24 mouse cellular contexts compared by ENCODE assay signal in genomic region chr3:62395368-62395767, GRCm38 (mm10). TPM values are rescaled to one million over a fixed set of nuclear protein-coding genes. Genes with fewer than 3 reads are reported as not detected.
DNase-seq lines count a peak whose midpoint lies in the region; ATAC-seq lines count a peak whose summit lies in the region.
"Had no signal": no experiment of that assay in that cellular context is flagged by ENCODE, and none has a peak within 500 bp of the region (broad histone marks: within the 10 kb centered on the region; RNA-seq: fewer than 3 reads in every experiment).

No protein-coding gene starts in this region.

- H3K27ac ChIP-seq in kidney, embryonic 16.5 days (ENCODE audit: low read length): peak overlapping the region; percentile 46; the same call in 1 of the 2 replicates
- peak overlapping the region; percentile 67; the same call in 1 of the 2 replicates for H3K27ac ChIP-seq in limb, embryonic 10.5 days
- H3K27ac ChIP-seq: embryonic facial prominence, embryonic 15.5 days; hindbrain, embryonic 13.5 days; layer of hippocampus, adult 2 months; liver, embryonic 15.5 days; midbrain, embryonic 12.5 days had no signal

- H3K9ac ChIP-seq in kidney, embryonic 16.5 days (replicated peaks; ENCODE audit: low read length): no peak overlapping the region
- H3K9ac ChIP-seq: embryonic facial prominence, embryonic 15.5 days; forebrain, postnatal 0 days; hindbrain, embryonic 13.5 days; liver, embryonic 15.5 days; midbrain, embryonic 12.5 days had no signal

- H3K4me3 ChIP-seq in kidney, embryonic 16.5 days (ENCODE audit: low read length): no peak overlapping the region
- no peak overlapping the region for H3K4me3 ChIP-seq in limb, embryonic 10.5 days
- H3K4me3 ChIP-seq: embryonic facial prominence, embryonic 15.5 days; hindbrain, embryonic 13.5 days; layer of hippocampus, adult 2 months; liver, embryonic 15.5 days; midbrain, embryonic 12.5 days had no signal

- no peaks in the 10 kb centered on the region for H3K27me3 ChIP-seq in kidney, embryonic 16.5 days (ENCODE audit: insufficient read depth, low read length)
- no peaks in the 10 kb centered on the region for H3K27me3 ChIP-seq in limb, embryonic 10.5 days (ENCODE audit: low read depth, poor library complexity, severe bottlenecking)
- H3K27me3 ChIP-seq: CH12.LX; embryonic facial prominence, embryonic 15.5 days; hindbrain, embryonic 13.5 days; liver, embryonic 15.5 days; midbrain, embryonic 12.5 days had no signal

- ATAC-seq in kidney, embryonic 16.5 days (ENCODE audit: low FRiP score, low TSS enrichment): 0 out of 2 replicates have a peak, but pooled peaks have one; percentile 31
- ATAC-seq: activated CD4-positive, CD25-positive, alpha-beta regulatory T cell, adult 4 months; forebrain, postnatal 0 days had no signal

- H3K36me3 ChIP-seq in kidney, embryonic 16.5 days (ENCODE audit: insufficient read depth, low read length): no peaks in the 10 kb centered on the region
- H3K36me3 ChIP-seq in limb, embryonic 10.5 days: no peaks in the 10 kb centered on the region
- H3K36me3 ChIP-seq: embryonic facial prominence, embryonic 15.5 days; G1E; hindbrain, embryonic 13.5 days; liver, embryonic 15.5 days; midbrain, embryonic 12.5 days had no signal

- no peak for DNase-seq in kidney, adult 11 months
- DNase-seq in urinary bladder, postnatal 14 days (ENCODE audit: low spot score): peak; percentile 6
- no peak for DNase-seq in urinary bladder, postnatal 10 days (ENCODE audit: low spot score)
- DNase-seq in limb, embryonic 10.5 days (ENCODE audit: low spot score): no peak
- no peak for DNase-seq in spleen, adult 12 weeks (ENCODE audit: low spot score)
- DNase-seq in heart, adult 9 months (ENCODE audit: low spot score in 2 of 2): no peak
- DNase-seq: adrenal gland, adult 8-10 months; B cell, adult 2 months; cerebellum, adult 11-12 months; cerebellum, postnatal 14 days; forebrain, postnatal 0 days; gastrocnemius, postnatal 14 days; heart, adult 11 months; kidney, postnatal 25 days; liver had no signal

- H3K4me1 ChIP-seq in kidney, embryonic 16.5 days (ENCODE audit: insufficient read depth, low read length): peaks cover 12% of the 10 kb centered on the region
- peaks cover 25% of the 10 kb centered on the region for H3K4me1 ChIP-seq in limb, embryonic 10.5 days
- H3K4me1 ChIP-seq: liver, embryonic 15.5 days had no signal

- H3K9me3 ChIP-seq in kidney, embryonic 16.5 days (ENCODE audit: low read length): no peaks in the 10 kb centered on the region
- H3K9me3 ChIP-seq in limb, embryonic 10.5 days (replicated peaks): no peaks in the 10 kb centered on the region
- H3K9me3 ChIP-seq: embryonic facial prominence, embryonic 15.5 days; G1E; hindbrain, embryonic 13.5 days; liver, embryonic 15.5 days; midbrain, embryonic 12.5 days had no signal

- no peak overlapping the region for H3K4me2 ChIP-seq in kidney, embryonic 16.5 days (replicated peaks; ENCODE audit: low read depth, low read length)
- H3K4me2 ChIP-seq: embryonic facial prominence, embryonic 15.5 days; hindbrain, embryonic 13.5 days; liver, embryonic 15.5 days; midbrain, embryonic 12.5 days had no signal

- 53% methylated on average over 5 of the region's 5 CpGs for WGBS in kidney, embryonic 16.5 days
- 68% methylated on average over 5 of the region's 5 CpGs for WGBS in limb, embryonic 10.5 days

RNA-seq across cellular contexts. Expression of gene Arhgef26, which starts 57.2 kb away (rescaled TPM):
- polyA plus RNA-seq in kidney, embryonic 16.5 days (2015; fragmentation: Nextera tagmentation; extraction: Ambion mirVana): 10.8 and 13.6 TPM in 2 replicates
- polyA plus RNA-seq in limb, embryonic 10.5 days (2016; fragmentation: Nextera tagmentation; extraction: Ambion mirVana): 3.1 and 4.9 TPM in 2 replicates
- polyA plus RNA-seq: G1E had no signal
